Mouse (Mus musculus): ENCODE data around the gene Cfi. TPM values are rescaled to one million over a fixed set of nuclear protein-coding genes. Genes with fewer than 3 reads are reported as not detected.

The Cfi gene
- polyA plus RNA-seq, 1 experiment from 2014 or later = 0.09 TPM

GRCm38 (mm10) chr3:129893143-129893542 lies 57.5 kb downstream of the Cfi start:
- 93% methylated on average over 3 of the region's 3 CpGs for WGBS

GRCm38 (mm10) chr3:129896591-129896990 lies 60.9 kb downstream of the Cfi start:
- no peaks in the 10 kb centered on the region for H3K27me3 ChIP-seq (ENCODE audit: control insufficient read depth, insufficient read depth, low read length)
- no peak overlapping the region for H3K4me2 ChIP-seq (ENCODE audit: low read depth, severe bottlenecking)
- H3K4me3 ChIP-seq (ENCODE audit: low read depth, low read length) = no peak overlapping the region
- no peak for ATAC-seq (ENCODE audit: insufficient number of reproducible peaks, low FRiP score, low TSS enrichment, low read depth)
- no peak overlapping the region for H3K27ac ChIP-seq (replicated peaks; ENCODE audit: low read depth, low read length)
- H3K36me3 ChIP-seq (ENCODE audit: control insufficient read depth, insufficient read depth, low read length) = 0 out of 2 replicates have a peak, but pooled peaks cover 2% of the 10 kb centered on the region
- DNase-seq (ENCODE audit: low spot score) = no peak
- H3K4me1 ChIP-seq (ENCODE audit: control insufficient read depth, insufficient read depth, low read length) = no peaks in the 10 kb centered on the region
- no peaks in the 10 kb centered on the region for H3K9me3 ChIP-seq (ENCODE audit: control insufficient read depth, low read length)
- 63% methylated on average over 6 of the region's 6 CpGs for WGBS
- no peak overlapping the region for H3K9ac ChIP-seq (ENCODE audit: low read length)

More at GRCm38 (mm10) chr3:129893143-129893542, 57.5 kb downstream of the Cfi start:
- Histone ChIP-seq H3K4me3 (ENCODE audit: low read depth, low read length) (no peak overlapping the region), H3K4me2 (ENCODE audit: low read depth, severe bottlenecking) (no peak overlapping the region), H3K27ac (replicated peaks; ENCODE audit: low read depth, low read length) (no peak overlapping the region), H3K27me3 (ENCODE audit: control insufficient read depth, insufficient read depth, low read length) (no peaks in the 10 kb centered on the region), H3K9me3 (ENCODE audit: control insufficient read depth, low read length) (no peaks in the 10 kb centered on the region), H3K36me3 (ENCODE audit: control insufficient read depth, insufficient read depth, low read length) (0 out of 2 replicates have a peak, but pooled peaks cover 2% of the 10 kb centered on the region), H3K9ac (ENCODE audit: low read length) (no peak overlapping the region), H3K4me1 (ENCODE audit: control insufficient read depth, insufficient read depth, low read length) (no peaks in the 10 kb centered on the region)
- ATAC-seq (ENCODE audit: insufficient number of reproducible peaks, low FRiP score, low TSS enrichment, low read depth) (no peak), DNase-seq (ENCODE audit: low spot score) (no peak)

GRCm38 (mm10) chr3:129898886-129899285 lies 63.2 kb downstream of the Cfi start:
- Histone ChIP-seq H3K9ac (ENCODE audit: low read length) (no peak overlapping the region), H3K4me1 (ENCODE audit: control insufficient read depth, insufficient read depth, low read length) (peaks cover 5% of the 10 kb centered on the region; the same call in 1 of the 2 replicates), H3K4me2 (ENCODE audit: low read depth, severe bottlenecking) (no peak overlapping the region), H3K36me3 (ENCODE audit: control insufficient read depth, insufficient read depth, low read length) (no peaks in the 10 kb centered on the region), H3K27ac (replicated peaks; ENCODE audit: low read depth, low read length) (no peak overlapping the region), H3K4me3 (ENCODE audit: low read depth, low read length) (no peak overlapping the region), H3K27me3 (ENCODE audit: control insufficient read depth, insufficient read depth, low read length) (no peaks in the 10 kb centered on the region), H3K9me3 (ENCODE audit: control insufficient read depth, low read length) (no peaks in the 10 kb centered on the region)
- WGBS = 66% methylated on average over 4 of the region's 4 CpGs
- no peak for ATAC-seq (ENCODE audit: insufficient number of reproducible peaks, low FRiP score, low TSS enrichment, low read depth)
- DNase-seq (ENCODE audit: low spot score) = peak; percentile 33

GRCm38 (mm10) chr3:129901271-129901809 lies 65.7 kb downstream of the Cfi start, which contains the start of gene Casp6:
TSS of gene Casp6 (plus strand) at chr3:129901425.
- Histone ChIP-seq H3K4me2 (ENCODE audit: low read depth, severe bottlenecking) (peak within 1 kb of the TSS; percentile 50), H3K36me3 (ENCODE audit: control insufficient read depth, insufficient read depth, low read length) (no peaks in the 10 kb centered on the region), H3K4me1 (ENCODE audit: control insufficient read depth, insufficient read depth, low read length) (peaks cover 5% of the 10 kb centered on the region; the same call in 1 of the 2 replicates), H3K9me3 (ENCODE audit: control insufficient read depth, low read length) (no peaks in the 10 kb centered on the region), H3K27me3 (ENCODE audit: control insufficient read depth, insufficient read depth, low read length) (no peaks in the 10 kb centered on the region), H3K27ac (replicated peaks; ENCODE audit: low read depth, low read length) (peak within 1 kb of the TSS; percentile 40; the same call in 1 of the 2 replicates), H3K9ac (ENCODE audit: low read length) (peak within 1 kb of the TSS; percentile 77), H3K4me3 (ENCODE audit: low read depth, low read length) (peak within 1 kb of the TSS; percentile 68)
- ATAC-seq (ENCODE audit: insufficient number of reproducible peaks, low FRiP score, low TSS enrichment, low read depth) = peak; percentile 92
- DNase-seq (ENCODE audit: low spot score) = peak; percentile 88
- 0% methylated on average over 34 of the region's 34 CpGs for WGBS

GRCm38 (mm10) chr3:129903369-129903768 lies 67.7 kb downstream of the Cfi start:
- Histone ChIP-seq H3K4me1 (ENCODE audit: control insufficient read depth, insufficient read depth, low read length) (peaks cover 5% of the 10 kb centered on the region; the same call in 1 of the 2 replicates), H3K9ac (ENCODE audit: low read length) (no peak overlapping the region), H3K4me3 (ENCODE audit: low read depth, low read length) (no peak overlapping the region), H3K27ac (replicated peaks; ENCODE audit: low read depth, low read length) (no peak overlapping the region), H3K27me3 (ENCODE audit: control insufficient read depth, insufficient read depth, low read length) (no peaks in the 10 kb centered on the region), H3K36me3 (ENCODE audit: control insufficient read depth, insufficient read depth, low read length) (no peaks in the 10 kb centered on the region), H3K9me3 (ENCODE audit: control insufficient read depth, low read length) (no peaks in the 10 kb centered on the region), H3K4me2 (ENCODE audit: low read depth, severe bottlenecking) (no peak overlapping the region)
- no peak for ATAC-seq (ENCODE audit: insufficient number of reproducible peaks, low FRiP score, low TSS enrichment, low read depth)
- WGBS = 86% methylated on average over 3 of the region's 3 CpGs
- DNase-seq (ENCODE audit: low spot score) = no peak

GRCm38 (mm10) chr3:129903866-129904265 lies 68.2 kb downstream of the Cfi start:
- Histone ChIP-seq H3K4me1 (ENCODE audit: control insufficient read depth, insufficient read depth, low read length) (peaks cover 5% of the 10 kb centered on the region; the same call in 1 of the 2 replicates), H3K9ac (ENCODE audit: low read length) (no peak overlapping the region), H3K4me3 (ENCODE audit: low read depth, low read length) (no peak overlapping the region), H3K27me3 (ENCODE audit: control insufficient read depth, insufficient read depth, low read length) (no peaks in the 10 kb centered on the region), H3K4me2 (ENCODE audit: low read depth, severe bottlenecking) (no peak overlapping the region), H3K27ac (replicated peaks; ENCODE audit: low read depth, low read length) (no peak overlapping the region), H3K36me3 (ENCODE audit: control insufficient read depth, insufficient read depth, low read length) (peaks cover 2% of the 10 kb centered on the region), H3K9me3 (ENCODE audit: control insufficient read depth, low read length) (no peaks in the 10 kb centered on the region)
- DNase-seq (ENCODE audit: low spot score) (no peak), ATAC-seq (ENCODE audit: insufficient number of reproducible peaks, low FRiP score, low TSS enrichment, low read depth) (no peak)
- WGBS = 88% methylated on average over 8 of the region's 8 CpGs

- DNase-seq (ENCODE audit: low spot score) (no peak), ATAC-seq (ENCODE audit: insufficient number of reproducible peaks, low FRiP score, low TSS enrichment, low read depth) (no peak)
- H3K4me2 ChIP-seq (ENCODE audit: low read depth, severe bottlenecking) = no peak overlapping the region
- H3K4me1 ChIP-seq (ENCODE audit: control insufficient read depth, insufficient read depth, low read length) = peaks cover 5% of the 10 kb centered on the region; the same call in 1 of the 2 replicates
- H3K27ac ChIP-seq (replicated peaks; ENCODE audit: low read depth, low read length) = no peak overlapping the region
- 89% methylated on average over 7 of the region's 7 CpGs for WGBS
- H3K27me3 ChIP-seq (ENCODE audit: control insufficient read depth, insufficient read depth, low read length) = no peaks in the 10 kb centered on the region
- H3K9ac ChIP-seq (ENCODE audit: low read length) = no peak overlapping the region
- no peak overlapping the region for H3K4me3 ChIP-seq (ENCODE audit: low read depth, low read length)
- H3K36me3 ChIP-seq (ENCODE audit: control insufficient read depth, insufficient read depth, low read length) = peaks cover 8% of the 10 kb centered on the region
- H3K9me3 ChIP-seq (ENCODE audit: control insufficient read depth, low read length) = no peaks in the 10 kb centered on the region
These were observed 68.9 kb downstream of the Cfi start for GRCm38 (mm10) chr3:129904381-129905132.

GRCm38 (mm10) chr3:129912025-129912424 lies 76.3 kb downstream of the Cfi start:
- 94% methylated on average over 14 of the region's 14 CpGs for WGBS
- no peaks in the 10 kb centered on the region for H3K4me1 ChIP-seq (ENCODE audit: control insufficient read depth, insufficient read depth, low read length)
- H3K27ac ChIP-seq (replicated peaks; ENCODE audit: low read depth, low read length) = no peak overlapping the region
- peaks cover 15% of the 10 kb centered on the region for H3K36me3 ChIP-seq (ENCODE audit: control insufficient read depth, insufficient read depth, low read length)
- no peak for DNase-seq (ENCODE audit: low spot score)
- no peaks in the 10 kb centered on the region for H3K27me3 ChIP-seq (ENCODE audit: control insufficient read depth, insufficient read depth, low read length)
- no peak overlapping the region for H3K9ac ChIP-seq (ENCODE audit: low read length)
- no peak overlapping the region for H3K4me3 ChIP-seq (ENCODE audit: low read depth, low read length)
- ATAC-seq (ENCODE audit: insufficient number of reproducible peaks, low FRiP score, low TSS enrichment, low read depth) = no peak
- no peak overlapping the region for H3K4me2 ChIP-seq (ENCODE audit: low read depth, severe bottlenecking)
- H3K9me3 ChIP-seq (ENCODE audit: control insufficient read depth, low read length) = no peaks in the 10 kb centered on the region
